Mouse (Mus musculus): Measurements from ENCODE around the gene Nxf1. TPM values are rescaled to one million over a fixed set of nuclear protein-coding genes. Genes with fewer than 3 reads are reported as not detected.
"Not testable (repeated sequence)": the region's sequence is repeated elsewhere in the genome, so short reads cannot be mapped to it uniquely, and the experiment has no call there.

Nxf1 gene
- 196 and 275 TPM in 2 replicates for polyA plus RNA-seq (2012; rRNA removed)

DNA sequence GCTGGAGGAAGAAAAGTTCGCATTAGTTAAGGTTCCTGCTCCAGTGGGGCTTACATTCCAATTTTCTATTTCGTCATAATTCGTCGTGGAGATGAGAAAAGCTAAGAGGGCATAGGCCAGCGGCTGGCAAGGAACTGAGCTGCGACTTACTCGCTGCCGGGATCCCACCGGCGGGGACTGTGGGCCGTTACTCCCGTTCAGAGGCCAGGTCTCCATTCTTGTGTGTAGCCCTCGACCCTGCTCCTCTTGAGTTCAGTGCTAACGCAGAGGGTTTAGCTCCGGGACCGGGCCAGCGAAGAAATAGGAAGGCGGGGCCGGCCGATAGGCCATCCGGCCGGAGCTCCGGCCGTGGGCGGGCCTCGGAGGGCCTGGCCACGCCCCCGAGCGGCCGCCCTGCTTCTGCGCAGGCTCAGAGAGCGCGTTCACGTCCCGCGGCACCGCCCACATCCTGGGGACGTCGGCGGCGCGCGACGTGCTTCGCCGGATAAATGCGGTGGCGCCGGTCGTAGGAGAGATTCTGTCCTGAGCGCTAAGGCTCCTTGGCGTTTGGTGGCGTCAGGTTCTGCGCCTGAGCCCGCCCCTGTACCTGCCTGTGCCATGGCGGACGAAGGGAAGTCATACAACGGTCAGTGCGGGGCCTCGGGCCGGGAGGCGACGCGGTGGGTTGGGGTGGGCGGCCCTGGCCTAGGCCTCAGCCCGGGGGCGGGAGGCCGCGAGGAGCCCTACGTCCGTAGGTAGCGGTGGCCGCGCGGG, at the start of gene Nxf1:
TSS of gene Nxf1 (plus strand) at position 439 of the 753 bp plus-strand sequence.
- peak; percentile 91 for DNase-seq (ENCODE audit: low spot score)

GRCm38 (mm10) chr19:8708954-8709353, 47.9 kb upstream of the Nxf1 start:
- DNase-seq (ENCODE audit: low spot score): no peak

DNA sequence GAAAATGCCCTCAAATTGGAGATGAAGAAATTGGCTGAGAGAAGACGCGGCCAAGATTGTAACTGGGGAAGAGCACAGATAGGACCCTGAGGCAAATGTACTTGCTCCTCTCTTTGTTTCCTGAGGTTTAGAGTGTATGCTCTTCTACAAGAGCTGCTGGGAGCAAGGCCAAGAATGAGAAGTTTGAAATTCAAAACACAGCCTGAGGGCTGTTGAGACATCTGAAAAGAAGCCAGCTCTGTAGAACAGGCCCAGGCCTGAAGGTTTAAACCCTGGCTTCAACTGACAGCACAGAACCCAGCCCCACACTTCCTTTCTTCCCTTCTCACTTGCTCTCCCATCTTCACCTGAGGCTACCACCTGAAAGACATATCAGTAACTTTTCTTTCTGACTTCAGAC, 46.8 kb upstream of the Nxf1 start:
- DNase-seq (ENCODE audit: low spot score): no peak

DNA sequence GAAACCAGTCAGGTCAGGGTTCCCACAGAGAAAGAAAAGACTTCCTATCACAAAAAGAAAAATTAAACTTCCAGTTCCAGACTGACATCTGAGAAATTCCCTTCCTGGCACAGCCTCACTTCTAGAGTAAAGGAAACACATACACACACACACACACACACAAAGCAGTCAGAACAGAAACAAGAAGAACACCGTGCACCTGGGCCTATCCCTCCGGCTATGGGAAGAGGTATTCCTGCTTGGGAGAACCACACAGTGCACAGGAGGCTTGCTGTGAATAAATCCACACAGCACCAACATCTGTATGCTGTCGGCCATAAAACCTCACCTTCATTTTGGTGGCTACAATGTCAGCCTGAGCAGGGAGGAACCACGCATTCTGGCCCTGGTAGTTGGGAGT, 45.4 kb upstream of the Nxf1 start:
- DNase-seq (ENCODE audit: low spot score): no peak

GRCm38 (mm10) chr19:8711949-8712869, 44.7 kb upstream of the Nxf1 start:
- no peak for DNase-seq (ENCODE audit: low spot score)

- peak; percentile 46 for DNase-seq (ENCODE audit: low spot score)
Measured at GRCm38 (mm10) chr19:8712870-8713305, 44.0 kb upstream of the Nxf1 start.

GRCm38 (mm10) chr19:8713306-8713996, 43.4 kb upstream of the Nxf1 start:
- DNase-seq (ENCODE audit: low spot score): peak; percentile 89

DNA sequence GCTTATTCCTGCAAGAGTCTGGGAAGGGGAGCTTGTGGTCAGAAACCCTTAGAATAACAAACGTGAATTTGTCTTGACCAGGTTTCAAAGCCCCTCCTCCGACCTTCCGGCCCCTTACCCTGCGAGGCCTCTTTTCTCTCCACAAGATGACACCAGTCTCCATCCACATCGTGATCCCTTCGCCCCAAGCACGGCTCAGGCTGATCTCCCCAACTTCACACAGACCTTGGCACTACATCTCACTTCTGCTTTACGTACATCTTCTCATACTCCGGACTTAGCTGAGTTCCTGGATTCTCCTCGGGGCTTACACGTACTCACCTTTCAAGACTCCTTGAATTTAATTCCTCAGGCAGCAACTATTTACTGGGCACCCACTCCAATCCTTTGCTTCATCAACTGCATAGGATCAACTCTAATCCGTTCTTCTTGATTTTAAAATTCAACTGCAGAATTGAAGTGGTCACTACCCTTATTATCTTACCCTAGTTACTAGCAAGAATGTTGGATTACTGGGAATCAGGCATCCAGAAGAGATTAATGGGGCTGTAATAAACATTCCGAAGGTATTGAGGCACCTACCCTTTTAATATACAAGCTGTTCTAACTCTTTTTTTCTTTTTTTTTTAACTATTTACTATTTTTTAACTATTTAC, 42.7 kb upstream of the Nxf1 start:
- DNase-seq (ENCODE audit: low spot score): no peak

- DNase-seq (ENCODE audit: low spot score): no peak
Measured at GRCm38 (mm10) chr19:8714653-8715481, 42.0 kb upstream of the Nxf1 start.

- no peak for DNase-seq (ENCODE audit: low spot score)
Measured at GRCm38 (mm10) chr19:8715868-8716766, 40.8 kb upstream of the Nxf1 start.

DNA sequence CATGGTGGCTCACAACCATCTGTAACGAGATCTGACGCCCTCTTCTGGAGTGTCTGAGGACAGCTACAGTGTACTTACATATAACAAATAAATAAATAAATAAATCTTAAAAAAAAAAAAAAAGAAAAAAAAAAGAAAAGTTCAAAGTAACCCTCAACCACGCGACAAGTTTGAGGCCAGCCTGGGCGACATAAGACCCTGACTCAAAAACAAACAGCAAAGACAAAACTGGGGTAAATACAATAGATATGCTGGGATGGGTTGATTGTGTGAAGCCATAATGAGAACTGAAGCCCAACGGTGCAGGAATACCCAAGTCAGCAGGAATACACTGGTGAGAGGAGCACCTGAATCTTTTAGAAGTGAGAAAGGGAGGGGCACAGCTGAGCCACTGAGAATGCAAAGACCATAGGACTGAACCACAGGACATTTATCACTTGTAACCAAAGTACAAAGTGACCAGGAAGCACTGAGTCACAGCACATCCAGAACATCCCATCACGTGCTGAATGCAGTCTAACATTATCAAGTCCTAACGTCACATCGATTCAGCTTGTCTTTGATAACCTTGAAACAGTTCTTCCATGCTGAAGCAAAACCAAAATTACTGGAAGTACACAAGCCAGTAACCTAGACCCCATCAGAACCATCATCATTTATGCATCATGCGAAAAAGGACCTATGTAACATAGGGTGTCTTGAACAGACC, 40.0 kb upstream of the Nxf1 start:
- DNase-seq (ENCODE audit: low spot score): no peak

DNA sequence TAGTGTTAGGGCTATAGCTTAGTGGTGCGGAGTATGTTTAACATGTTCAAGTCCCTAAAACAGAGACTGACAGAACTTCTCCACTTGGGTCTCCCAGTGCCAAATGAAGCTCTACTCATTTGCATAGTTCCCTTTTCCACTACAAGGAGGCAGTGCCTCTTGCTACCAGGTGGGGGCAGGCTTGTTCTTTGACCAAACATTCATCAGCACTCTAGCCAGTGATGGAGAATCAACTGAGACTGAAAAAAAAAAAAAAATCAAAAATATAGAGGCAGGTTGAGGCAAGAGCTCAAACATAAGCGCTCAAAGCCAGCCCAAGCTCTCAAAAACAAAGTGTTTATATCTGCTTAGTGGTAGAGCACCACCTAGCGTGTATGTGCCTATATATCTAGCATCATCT, 38.5 kb upstream of the Nxf1 start:
- no peak for DNase-seq (ENCODE audit: low spot score)

DNA sequence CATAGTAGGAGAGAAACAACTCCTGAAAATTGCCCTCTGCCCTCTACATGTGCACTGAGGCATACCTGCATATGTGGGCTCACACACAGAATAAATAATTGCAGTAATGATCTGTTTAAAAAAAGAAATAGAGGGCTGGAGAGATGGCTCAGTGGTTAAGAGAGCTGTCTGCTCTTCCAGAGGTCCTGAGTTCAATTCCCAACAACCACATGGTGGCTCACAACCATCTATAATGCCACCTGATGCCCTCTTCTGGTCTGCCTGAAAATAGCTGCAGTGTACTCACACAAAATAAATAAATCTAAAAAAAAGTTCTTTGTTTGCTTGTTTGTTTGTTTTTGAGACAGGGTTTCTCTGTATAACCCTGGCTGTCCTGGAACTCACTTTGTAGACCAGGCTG, 37.8 kb upstream of the Nxf1 start:
- DNase-seq (ENCODE audit: low spot score): not testable (repeated sequence)

- DNase-seq (ENCODE audit: low spot score): no peak
Measured at GRCm38 (mm10) chr19:8721378-8721777, 35.5 kb upstream of the Nxf1 start.

DNA sequence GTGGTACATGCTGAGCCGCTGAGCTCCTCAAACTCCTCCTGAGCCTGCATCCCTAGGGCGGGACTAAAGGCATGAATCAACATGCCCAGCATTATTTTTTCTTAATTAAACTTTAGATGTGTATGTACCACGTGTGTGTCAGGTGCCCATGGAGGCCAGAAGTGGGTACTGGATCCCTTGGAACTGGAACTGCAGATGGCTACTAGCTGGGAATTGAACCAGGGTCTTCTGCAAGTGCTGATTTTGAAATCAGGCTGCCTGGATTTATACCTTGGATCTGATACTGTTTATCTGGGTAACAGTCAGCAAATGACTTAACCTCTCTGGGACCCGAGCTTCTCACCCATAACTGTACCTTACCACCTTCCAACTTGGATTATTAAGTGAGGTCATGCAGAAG, 34.9 kb upstream of the Nxf1 start:
- DNase-seq (ENCODE audit: low spot score): no peak

DNA sequence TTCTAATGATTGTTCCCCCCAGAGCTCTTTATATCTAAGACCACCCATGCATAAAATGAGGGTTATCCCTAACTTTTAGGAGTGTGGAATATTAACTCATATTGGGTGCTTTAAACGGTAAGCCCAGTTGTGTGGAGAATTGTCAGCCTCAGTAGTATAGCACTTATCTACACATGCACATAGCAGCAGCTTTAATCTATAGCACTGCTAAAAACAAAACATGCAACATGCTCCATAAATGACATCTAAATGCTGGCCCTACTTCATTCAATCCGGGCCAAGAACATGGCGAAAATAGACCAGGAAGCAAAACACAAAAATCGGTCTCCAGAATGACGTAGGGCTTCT, 34.3 kb upstream of the Nxf1 start:
- DNase-seq (ENCODE audit: low spot score): no peak

DNA sequence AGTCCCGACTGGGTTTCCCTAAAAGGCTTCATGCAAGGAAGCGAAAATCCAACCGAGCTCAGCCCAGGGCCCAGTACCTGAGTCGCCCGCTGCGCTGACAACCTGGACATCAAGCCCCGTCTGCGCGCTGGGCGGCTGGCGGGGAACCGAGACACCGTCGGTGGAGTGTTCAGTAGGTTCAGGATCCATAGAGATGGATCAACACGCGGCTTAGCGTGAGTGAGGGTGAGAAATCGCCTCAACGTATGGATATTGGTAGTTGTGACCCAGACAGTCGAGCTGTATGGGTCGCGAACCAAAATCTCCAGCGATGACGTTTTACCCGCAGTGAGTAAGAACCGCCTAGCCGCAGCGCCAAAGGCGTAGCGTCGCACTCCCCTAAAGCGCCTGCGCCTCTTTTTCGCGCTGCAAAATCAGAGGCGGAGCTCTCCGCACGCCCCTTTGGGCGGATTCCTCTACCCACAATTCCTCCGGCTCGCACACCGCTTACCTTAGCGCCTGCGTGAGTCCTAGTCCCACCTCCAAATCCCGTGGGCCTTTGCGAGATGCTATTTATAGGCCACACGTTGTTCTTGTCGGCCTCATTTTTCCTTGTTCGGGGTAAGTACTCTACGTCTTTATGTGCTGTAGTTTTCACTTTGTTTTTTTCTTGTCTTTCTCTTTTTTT, 33.8 kb upstream of the Nxf1 start, which contains the start of gene Slc3a2:
TSS of gene Slc3a2 (minus strand) at position 463 of the 667 bp plus-strand sequence.
- peak; percentile 80 for DNase-seq (ENCODE audit: low spot score)

DNA sequence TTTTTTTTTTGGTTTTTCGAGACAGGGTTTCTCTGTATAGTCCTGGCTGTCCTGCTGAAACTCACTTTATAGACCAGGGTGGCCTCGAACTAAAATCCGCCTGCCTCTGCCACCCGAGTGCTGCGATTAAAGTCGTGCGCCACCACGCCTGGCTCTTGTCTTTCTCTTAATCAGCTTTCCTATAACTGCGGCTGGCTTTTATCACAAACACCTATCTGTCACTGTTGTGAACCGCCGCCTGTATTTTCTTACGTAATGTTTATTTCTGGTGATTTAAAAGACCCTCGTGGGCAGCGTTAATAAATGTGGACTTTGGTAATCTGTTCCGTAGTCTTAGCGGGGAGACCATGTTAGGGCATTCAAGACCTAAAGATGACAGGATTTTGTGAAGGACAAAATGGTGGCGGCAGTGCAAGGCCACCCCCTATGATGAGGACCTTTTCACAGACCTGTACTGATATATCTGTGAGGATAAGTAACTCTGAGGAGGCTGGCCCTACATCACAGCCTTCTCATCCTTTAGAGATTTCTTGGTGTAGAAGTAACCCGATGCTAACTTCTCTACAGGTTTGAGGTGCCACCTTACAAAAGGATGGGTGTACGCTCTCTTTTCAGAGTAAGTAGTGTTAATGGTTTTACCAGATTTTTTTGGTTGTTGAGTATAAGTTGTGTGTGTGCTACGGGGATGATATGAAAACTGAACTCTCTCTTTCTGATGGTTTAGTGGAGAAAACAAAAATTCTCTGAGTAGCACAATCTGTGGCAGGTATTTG, 33.1 kb upstream of the Nxf1 start:
- no peak for DNase-seq (ENCODE audit: low spot score)

All from urinary bladder, adult 2 months (tissue).